Comparison of ENCODE assay signal across 30 mouse cellular contexts in genomic region chr11:120575940-120576339, GRCm38 (mm10). TPM values are rescaled to one million over a fixed set of nuclear protein-coding genes. Genes with fewer than 3 reads are reported as not detected.
A peak's percentile ranks its signal among the peaks of the same experiment; 100 is the strongest.
DNase-seq lines count a peak whose midpoint lies in the region; ATAC-seq and TF ChIP-seq lines count a peak whose summit lies in the region.
"Had no signal": no experiment of that assay in that cellular context is flagged by ENCODE, and none has a peak within 500 bp of the region (broad histone marks: within the 10 kb centered on the region; RNA-seq: fewer than 3 reads in every experiment).

No protein-coding gene starts in this region.

- no peak for TF ChIP-seq CTCF in stomach, postnatal 0 days (IDR thresholded peaks at IDR 0.05; ENCODE audit: low read depth)

- no peak for TF ChIP-seq EP300 in stomach, postnatal 0 days (optimal IDR thresholded peaks at IDR 0.05)

- H3K27ac ChIP-seq in hindbrain, embryonic 13.5 days, result no peak overlapping the region
- no peak overlapping the region for H3K27ac ChIP-seq in hindbrain, embryonic 11.5 days (ENCODE audit: low read depth, low read length)
- 0 out of 2 replicates have a peak overlapping the region, but pooled peaks have one; percentile 55 for H3K27ac ChIP-seq in stomach, embryonic 15.5 days
- H3K27ac ChIP-seq in stomach, postnatal 0 days (replicated peaks), result no peak overlapping the region
- H3K27ac ChIP-seq in liver, embryonic 13.5 days, result peak overlapping the region; percentile 80
- 0 out of 2 replicates have a peak overlapping the region, but pooled peaks have one; percentile 17 for H3K27ac ChIP-seq in stomach, embryonic 16.5 days (ENCODE audit: low read length)
- H3K27ac ChIP-seq: limb, embryonic 13.5 days; lung, embryonic 15.5 days; neural tube, embryonic 13.5 days had no signal

- H3K9ac ChIP-seq in hindbrain, embryonic 13.5 days, result peak overlapping the region; percentile 35; the same call in 1 of the 2 replicates
- no peak overlapping the region for H3K9ac ChIP-seq in hindbrain, embryonic 11.5 days (ENCODE audit: low read depth, low read length)
- H3K9ac ChIP-seq in stomach, embryonic 15.5 days, result no peak overlapping the region
- H3K9ac ChIP-seq in stomach, postnatal 0 days (ENCODE audit: low read length), result no peak overlapping the region
- H3K9ac ChIP-seq in liver, embryonic 13.5 days, result no peak overlapping the region
- no peak overlapping the region for H3K9ac ChIP-seq in stomach, embryonic 16.5 days (ENCODE audit: low read length)
- H3K9ac ChIP-seq: limb, embryonic 13.5 days; lung, embryonic 15.5 days; neural tube, embryonic 13.5 days had no signal

- H3K9me3 ChIP-seq in hindbrain, embryonic 13.5 days, result no peaks in the 10 kb centered on the region
- no peaks in the 10 kb centered on the region for H3K9me3 ChIP-seq in hindbrain, embryonic 11.5 days (ENCODE audit: control insufficient read depth, low read length)
- H3K9me3 ChIP-seq in stomach, embryonic 15.5 days, result no peaks in the 10 kb centered on the region
- no peaks in the 10 kb centered on the region for H3K9me3 ChIP-seq in stomach, postnatal 0 days (ENCODE audit: control insufficient read depth, low read length)
- no peaks in the 10 kb centered on the region for H3K9me3 ChIP-seq in liver, embryonic 13.5 days (replicated peaks)
- no peaks in the 10 kb centered on the region for H3K9me3 ChIP-seq in stomach, embryonic 16.5 days (replicated peaks; ENCODE audit: control insufficient read depth, low read length)
- H3K9me3 ChIP-seq: limb, embryonic 13.5 days; lung, embryonic 15.5 days; neural tube, embryonic 13.5 days had no signal

- no peaks in the 10 kb centered on the region for H3K27me3 ChIP-seq in hindbrain, embryonic 13.5 days
- no peaks in the 10 kb centered on the region for H3K27me3 ChIP-seq in hindbrain, embryonic 11.5 days (ENCODE audit: control insufficient read depth, insufficient read depth, low read length)
- no peaks in the 10 kb centered on the region for H3K27me3 ChIP-seq in stomach, embryonic 15.5 days (replicated peaks)
- H3K27me3 ChIP-seq in stomach, postnatal 0 days (ENCODE audit: control insufficient read depth, insufficient read depth, low read length), result no peaks in the 10 kb centered on the region
- no peaks in the 10 kb centered on the region for H3K27me3 ChIP-seq in liver, embryonic 13.5 days
- no peaks in the 10 kb centered on the region for H3K27me3 ChIP-seq in stomach, embryonic 16.5 days (ENCODE audit: control insufficient read depth, insufficient read depth, low read length)
- H3K27me3 ChIP-seq: limb, embryonic 13.5 days; lung, embryonic 15.5 days; neural tube, embryonic 13.5 days had no signal

- ATAC-seq in hindbrain, embryonic 13.5 days (ENCODE audit: low FRiP score), result no peak
- ATAC-seq in hindbrain, embryonic 11.5 days (ENCODE audit: low FRiP score), result no peak
- no peak for ATAC-seq in stomach, embryonic 15.5 days (ENCODE audit: insufficient read depth, low FRiP score, low read depth)
- no peak for ATAC-seq in stomach, postnatal 0 days (ENCODE audit: low FRiP score, low TSS enrichment)
- ATAC-seq in liver, embryonic 13.5 days (ENCODE audit: low read depth), result no peak
- ATAC-seq in stomach, embryonic 16.5 days (ENCODE audit: insufficient read depth, low FRiP score), result no peak
- no peak for ATAC-seq in CD4-positive, CD25-positive, alpha-beta regulatory T cell, adult 4 months
- ATAC-seq: activated CD4-positive, CD25-positive, alpha-beta regulatory T cell, adult 4 months; hindbrain, embryonic 16.5 days; midbrain, embryonic 16.5 days had no signal

- peaks cover 35% of the 10 kb centered on the region for H3K36me3 ChIP-seq in hindbrain, embryonic 13.5 days
- H3K36me3 ChIP-seq in hindbrain, embryonic 11.5 days (ENCODE audit: control insufficient read depth, insufficient read depth, low read length), result peaks cover 19% of the 10 kb centered on the region
- peaks cover 29% of the 10 kb centered on the region for H3K36me3 ChIP-seq in stomach, embryonic 15.5 days
- H3K36me3 ChIP-seq in stomach, postnatal 0 days (ENCODE audit: control insufficient read depth, insufficient read depth, low read length), result peaks cover 19% of the 10 kb centered on the region
- peaks cover 37% of the 10 kb centered on the region for H3K36me3 ChIP-seq in liver, embryonic 13.5 days
- H3K36me3 ChIP-seq in stomach, embryonic 16.5 days (ENCODE audit: control insufficient read depth, insufficient read depth, low read length), result peaks cover 22% of the 10 kb centered on the region

- no peak overlapping the region for H3K4me2 ChIP-seq in hindbrain, embryonic 13.5 days
- no peak overlapping the region for H3K4me2 ChIP-seq in hindbrain, embryonic 11.5 days (replicated peaks; ENCODE audit: low read depth, low read length)
- no peak overlapping the region for H3K4me2 ChIP-seq in stomach, embryonic 15.5 days
- H3K4me2 ChIP-seq in stomach, postnatal 0 days (replicated peaks; ENCODE audit: low read depth), result no peak overlapping the region
- H3K4me2 ChIP-seq in liver, embryonic 13.5 days, result no peak overlapping the region
- no peak overlapping the region for H3K4me2 ChIP-seq in stomach, embryonic 16.5 days (ENCODE audit: low read depth, low read length)
- H3K4me2 ChIP-seq: limb, embryonic 13.5 days; lung, embryonic 15.5 days; neural tube, embryonic 13.5 days had no signal

- H3K4me3 ChIP-seq in hindbrain, embryonic 13.5 days, result no peak overlapping the region
- no peak overlapping the region for H3K4me3 ChIP-seq in hindbrain, embryonic 11.5 days (ENCODE audit: low read depth, low read length)
- H3K4me3 ChIP-seq in stomach, embryonic 15.5 days (replicated peaks), result no peak overlapping the region
- no peak overlapping the region for H3K4me3 ChIP-seq in stomach, postnatal 0 days (ENCODE audit: low read depth, low read length)
- no peak overlapping the region for H3K4me3 ChIP-seq in liver, embryonic 13.5 days (replicated peaks)
- H3K4me3 ChIP-seq in stomach, embryonic 16.5 days (replicated peaks; ENCODE audit: low read length), result no peak overlapping the region
- H3K4me3 ChIP-seq: limb, embryonic 13.5 days; lung, embryonic 15.5 days; myocyte; neural tube, embryonic 13.5 days had no signal

- DNase-seq in hindbrain, embryonic 11.5 days (ENCODE audit: low spot score), result no peak
- DNase-seq in stomach, postnatal 0 days (ENCODE audit: low spot score), result no peak
- DNase-seq in liver, embryonic 13.5 days, result no peak
- DNase-seq in adrenal gland, postnatal 14 days, result no peak
- DNase-seq: adrenal gland, adult 8-10 months; cerebellum, adult 2 months; cerebellum, postnatal 36 days; gastrocnemius, postnatal 25 days; heart, adult 18-20 months; heart, postnatal 36 days; layer of hippocampus, adult 9-11 months; lung, postnatal 36 days; right cerebral cortex, postnatal 4 days had no signal

- H3K4me1 ChIP-seq in hindbrain, embryonic 13.5 days (replicated peaks), result peaks cover 47% of the 10 kb centered on the region
- peaks cover 20% of the 10 kb centered on the region for H3K4me1 ChIP-seq in hindbrain, embryonic 11.5 days (replicated peaks; ENCODE audit: control insufficient read depth, insufficient read depth, low read length)
- peaks cover 41% of the 10 kb centered on the region for H3K4me1 ChIP-seq in stomach, embryonic 15.5 days
- H3K4me1 ChIP-seq in stomach, postnatal 0 days (replicated peaks; ENCODE audit: control insufficient read depth, insufficient read depth), result peaks cover 8% of the 10 kb centered on the region
- H3K4me1 ChIP-seq in liver, embryonic 13.5 days (replicated peaks), result peaks cover 83% of the 10 kb centered on the region
- H3K4me1 ChIP-seq in stomach, embryonic 16.5 days (ENCODE audit: control insufficient read depth, insufficient read depth, low read length), result peaks cover 32% of the 10 kb centered on the region

RNA-seq across cellular contexts. Expression of gene P4hb, which starts 2.9 kb away (rescaled TPM):
- 289 and 294 TPM in 2 replicates for polyA plus RNA-seq in hindbrain, embryonic 13.5 days (2015; fragmentation: Nextera tagmentation; extraction: Ambion mirVana)
- polyA plus RNA-seq in hindbrain, embryonic 11.5 days (2014; fragmentation: Nextera tagmentation; extraction: Ambion mirVana), result 504 and 527 TPM in 2 replicates
- 954 and 1,026 TPM in 2 replicates for polyA plus RNA-seq in stomach, embryonic 15.5 days (2015; fragmentation: Nextera tagmentation; extraction: Ambion mirVana)
- polyA plus RNA-seq in stomach, postnatal 0 days (2015; fragmentation: Nextera tagmentation; extraction: Ambion mirVana), result 858 and 892 TPM in 2 replicates
- polyA plus RNA-seq in liver, embryonic 13.5 days (2015; fragmentation: Nextera tagmentation; extraction: Ambion mirVana), result 403 and 453 TPM in 2 replicates
- polyA plus RNA-seq in stomach, embryonic 16.5 days (2015; fragmentation: Nextera tagmentation; extraction: Ambion mirVana), result 1,026 and 1,183 TPM in 2 replicates
- total RNA-seq in adrenal gland, postnatal 14 days (2021), result 449 and 479 TPM in 2 replicates
- polyA plus RNA-seq in CD4-positive, CD25-positive, alpha-beta regulatory T cell, adult 4 months (2017; shearing (Covaris generic)), result 100 to 1,000 TPM; 162 to 169 TPM

RNA-seq across cellular contexts. Expression of gene Arhgdia, which starts 5.5 kb away (rescaled TPM):
- polyA plus RNA-seq in hindbrain, embryonic 13.5 days (2015; fragmentation: Nextera tagmentation; extraction: Ambion mirVana), result 471 and 481 TPM in 2 replicates
- polyA plus RNA-seq in hindbrain, embryonic 11.5 days (2014; fragmentation: Nextera tagmentation; extraction: Ambion mirVana), result 576 and 591 TPM in 2 replicates
- polyA plus RNA-seq in stomach, embryonic 15.5 days (2015; fragmentation: Nextera tagmentation; extraction: Ambion mirVana), result 537 and 556 TPM in 2 replicates
- 352 and 362 TPM in 2 replicates for polyA plus RNA-seq in stomach, postnatal 0 days (2015; fragmentation: Nextera tagmentation; extraction: Ambion mirVana)
- 258 and 276 TPM in 2 replicates for polyA plus RNA-seq in liver, embryonic 13.5 days (2015; fragmentation: Nextera tagmentation; extraction: Ambion mirVana)
- polyA plus RNA-seq in stomach, embryonic 16.5 days (2015; fragmentation: Nextera tagmentation; extraction: Ambion mirVana), result 543 and 584 TPM in 2 replicates
- 268 and 310 TPM in 2 replicates for total RNA-seq in adrenal gland, postnatal 14 days (2021)
- 100 to 1,000 TPM; 554 to 866 TPM for polyA plus RNA-seq in CD4-positive, CD25-positive, alpha-beta regulatory T cell, adult 4 months (2017; shearing (Covaris generic))

RNA-seq across cellular contexts. Expression of gene Alyref, which starts 22.2 kb away (rescaled TPM):
- polyA plus RNA-seq in hindbrain, embryonic 13.5 days (2015; fragmentation: Nextera tagmentation; extraction: Ambion mirVana), result 267 and 290 TPM in 2 replicates
- 686 and 764 TPM in 2 replicates for polyA plus RNA-seq in hindbrain, embryonic 11.5 days (2014; fragmentation: Nextera tagmentation; extraction: Ambion mirVana)
- 420 and 451 TPM in 2 replicates for polyA plus RNA-seq in stomach, embryonic 15.5 days (2015; fragmentation: Nextera tagmentation; extraction: Ambion mirVana)
- polyA plus RNA-seq in stomach, postnatal 0 days (2015; fragmentation: Nextera tagmentation; extraction: Ambion mirVana), result 213 TPM in 2 replicates
- 379 and 416 TPM in 2 replicates for polyA plus RNA-seq in liver, embryonic 13.5 days (2015; fragmentation: Nextera tagmentation; extraction: Ambion mirVana)
- polyA plus RNA-seq in stomach, embryonic 16.5 days (2015; fragmentation: Nextera tagmentation; extraction: Ambion mirVana), result 37.0 and 55.5 TPM in 2 replicates
- 120 and 128 TPM in 2 replicates for total RNA-seq in adrenal gland, postnatal 14 days (2021)
- 10 to 100 TPM in 1 of 2 experiments, 1 to 10 TPM in 1; 8.5 to 42.6 TPM for polyA plus RNA-seq in CD4-positive, CD25-positive, alpha-beta regulatory T cell, adult 4 months (2017; shearing (Covaris generic))

RNA-seq across cellular contexts. Expression of gene Anapc11, which starts 22.3 kb away (rescaled TPM):
- polyA plus RNA-seq in hindbrain, embryonic 13.5 days (2015; fragmentation: Nextera tagmentation; extraction: Ambion mirVana), result 179 and 192 TPM in 2 replicates
- polyA plus RNA-seq in hindbrain, embryonic 11.5 days (2014; fragmentation: Nextera tagmentation; extraction: Ambion mirVana), result 195 TPM in 2 replicates
- 196 and 200 TPM in 2 replicates for polyA plus RNA-seq in stomach, embryonic 15.5 days (2015; fragmentation: Nextera tagmentation; extraction: Ambion mirVana)
- 121 and 126 TPM in 2 replicates for polyA plus RNA-seq in stomach, postnatal 0 days (2015; fragmentation: Nextera tagmentation; extraction: Ambion mirVana)
- polyA plus RNA-seq in liver, embryonic 13.5 days (2015; fragmentation: Nextera tagmentation; extraction: Ambion mirVana), result 99.1 and 102 TPM in 2 replicates
- polyA plus RNA-seq in stomach, embryonic 16.5 days (2015; fragmentation: Nextera tagmentation; extraction: Ambion mirVana), result 176 and 181 TPM in 2 replicates
- 68.3 and 69.0 TPM in 2 replicates for total RNA-seq in adrenal gland, postnatal 14 days (2021)
- 100 to 1,000 TPM; 122 to 134 TPM for polyA plus RNA-seq in CD4-positive, CD25-positive, alpha-beta regulatory T cell, adult 4 months (2017; shearing (Covaris generic))

RNA-seq across cellular contexts. Expression of gene Ppp1r27, which starts 25.0 kb away (rescaled TPM):
- polyA plus RNA-seq in hindbrain, embryonic 13.5 days (2015; fragmentation: Nextera tagmentation; extraction: Ambion mirVana), result not detected in 2 replicates
- polyA plus RNA-seq in hindbrain, embryonic 11.5 days (2014; fragmentation: Nextera tagmentation; extraction: Ambion mirVana), result not detected in 2 replicates
- polyA plus RNA-seq in stomach, embryonic 15.5 days (2015; fragmentation: Nextera tagmentation; extraction: Ambion mirVana), result 0.59 TPM in 1 of 2 replicates, not detected in the other
- polyA plus RNA-seq in stomach, postnatal 0 days (2015; fragmentation: Nextera tagmentation; extraction: Ambion mirVana), result not detected in 2 replicates
- 0.22 TPM in 1 of 2 replicates, not detected in the other for polyA plus RNA-seq in liver, embryonic 13.5 days (2015; fragmentation: Nextera tagmentation; extraction: Ambion mirVana)
- polyA plus RNA-seq in stomach, embryonic 16.5 days (2015; fragmentation: Nextera tagmentation; extraction: Ambion mirVana), result 2.9 TPM in 1 of 2 replicates, not detected in the other
- 0.48 TPM in 1 of 2 replicates, not detected in the other for total RNA-seq in adrenal gland, postnatal 14 days (2021)
- polyA plus RNA-seq in CD4-positive, CD25-positive, alpha-beta regulatory T cell, adult 4 months (2017; shearing (Covaris generic)), result not detected
- total RNA-seq: left cerebral cortex, adult 18-20 months; left cerebral cortex, postnatal 25 days; megakaryocyte-erythroid progenitor cell, adult 5-6 weeks had no signal
- polyA plus RNA-seq: activated CD4-positive, CD25-positive, alpha-beta regulatory T cell, adult 4 months; cerebellum, adult 2 months; forebrain, embryonic 11.5 days; heart, embryonic 14.5 days; hindbrain, embryonic 16.5 days; large intestine, adult 2 months; midbrain, embryonic 16.5 days; neural tube, embryonic 13.5 days had no signal

Comparison
In these comparisons a context has a peak if more than half of its experiments do, and no peak if none do; other contexts are left out.
1. H3K27ac ChIP-seq: peak in stomach, embryonic 15.5 days (single experiment), liver, embryonic 13.5 days (single experiment) and stomach, embryonic 16.5 days (single experiment); none in hindbrain, embryonic 13.5 days (single experiment), hindbrain, embryonic 11.5 days (single experiment) and stomach, postnatal 0 days (single experiment).